Mouse (Mus musculus) cerebral cortex, adult 2 months (tissue): ENCODE data around the gene Mknk2.

Source experiments
- WGBS: fragments of 180-500 bp; shearing (Covaris S2); methylation state at CpG from one replicate; pipeline ENCODE4 v1.1.7; 2018; 5-methylcytosine and 5-hydroxymethylcytosine counted together

The Mknk2 gene

GRCm38 (mm10) chr10:80692249-80693165 lies 14.6 kb upstream of the Mknk2 start:
- WGBS = 82% methylated on average over 14 of the region's 14 CpGs

- WGBS = 28% methylated on average over 5 of the region's 5 CpGs
Observed at GRCm38 (mm10) chr10:80687850-80688249, 9.9 kb upstream of the Mknk2 start.

GRCm38 (mm10) chr10:80686617-80687016 lies 8.7 kb upstream of the Mknk2 start:
- 91% methylated on average over 3 of the region's 3 CpGs for WGBS

- WGBS = 90% methylated on average over 4 of the region's 4 CpGs
Observed at GRCm38 (mm10) chr10:80684984-80685383, 7.1 kb upstream of the Mknk2 start.

- 60% methylated on average over 6 of the region's 6 CpGs for WGBS
Observed at GRCm38 (mm10) chr10:80684214-80684613, 6.3 kb upstream of the Mknk2 start.

- WGBS = 89% methylated on average over 1 of the region's 1 CpGs
Observed at GRCm38 (mm10) chr10:80683647-80684046, 5.7 kb upstream of the Mknk2 start.

GRCm38 (mm10) chr10:80682003-80682402 lies 4.1 kb upstream of the Mknk2 start:
- WGBS = 94% methylated on average over 6 of the region's 6 CpGs

- 82% methylated on average over 2 of the region's 2 CpGs for WGBS
Observed at GRCm38 (mm10) chr10:80680260-80680696, 2.4 kb upstream of the Mknk2 start.

GRCm38 (mm10) chr10:80679556-80680259 lies 1.8 kb upstream of the Mknk2 start:
- WGBS = 66% methylated on average over 9 of the region's 9 CpGs

- WGBS = 41% methylated on average over 10 of the region's 10 CpGs
Observed at GRCm38 (mm10) chr10:80678601-80679377, 877 bp upstream of the Mknk2 start.

GRCm38 (mm10) chr10:80677128-80677875 lies 610 bp downstream of the Mknk2 start:
- WGBS = 21% methylated on average over 9 of the region's 9 CpGs

GRCm38 (mm10) chr10:80676198-80676928 lies 1.5 kb downstream of the Mknk2 start:
- 1% methylated on average over 73 of the region's 78 CpGs for WGBS

GRCm38 (mm10) chr10:80675405-80676197 lies 2.3 kb downstream of the Mknk2 start:
- under 1% methylated on average over 54 of the region's 54 CpGs for WGBS

GRCm38 (mm10) chr10:80674851-80675404 lies 3.0 kb downstream of the Mknk2 start:
- WGBS = 7% methylated on average over 6 of the region's 6 CpGs

- 24% methylated on average over 5 of the region's 5 CpGs for WGBS
Observed at GRCm38 (mm10) chr10:80674161-80674711, 3.7 kb downstream of the Mknk2 start.

- WGBS = 83% methylated on average over 3 of the region's 3 CpGs
Observed at GRCm38 (mm10) chr10:80673690-80674089, 4.2 kb downstream of the Mknk2 start.

GRCm38 (mm10) chr10:80671936-80672690 lies 5.8 kb downstream of the Mknk2 start:
- WGBS = 81% methylated on average over 11 of the region's 11 CpGs

- 80% methylated on average over 4 of the region's 4 CpGs for WGBS
Observed at GRCm38 (mm10) chr10:80671251-80671650, 6.7 kb downstream of the Mknk2 start.
